Mouse (Mus musculus) lung, embryonic 14.5 days (tissue): Measurements from ENCODE around the gene Mpdz. TPM values are rescaled to one million over a fixed set of nuclear protein-coding genes. Genes with fewer than 3 reads are reported as not detected.

Source experiments
- ATAC-seq: fragments of 200-750 bp; cut with Nextera tagmentation; 2 replicates; pipeline ENCODE4 v1.8.0; 2017; ENCODE audit warnings: mild to moderate bottlenecking, moderate TSS enrichment, moderate library complexity; ENCODE audit not compliant: insufficient read depth
- DNase-seq: peaks from one replicate; pipeline ENCODE4 v3.0.0-alpha.2; 2015
- H3K27ac ChIP-seq: fragments of 300-500 bp; sonication (generic); 2 replicates; pipeline ENCODE4 v1.5.1; 2014; ENCODE audit warnings: low read depth, mild to moderate bottlenecking, moderate library complexity
- H3K27me3 ChIP-seq: fragments of 300-500 bp; sonication (generic); 2 replicates; pipeline ENCODE4 v1.6.1; 2014; ENCODE audit warnings: low read length, control low read depth; ENCODE audit not compliant: insufficient read depth
- H3K36me3 ChIP-seq: fragments of 300-500 bp; sonication (generic); 2 replicates; pipeline ENCODE4 v1.6.1; 2014; ENCODE audit warnings: control low read depth; ENCODE audit not compliant: insufficient read depth
- H3K4me1 ChIP-seq: fragments of 300-500 bp; sonication (generic); 2 replicates; pipeline ENCODE4 v1.6.1; 2014; ENCODE audit warnings: antibody characterized with exemption, control low read depth; ENCODE audit not compliant: insufficient read depth
- H3K4me2 ChIP-seq: fragments of 300-500 bp; sonication (generic); 2 replicates; pipeline ENCODE4 v1.6.1; 2014; ENCODE audit warnings: mild to moderate bottlenecking
- H3K4me3 ChIP-seq: fragments of 300-500 bp; sonication (generic); 2 replicates; pipeline ENCODE4 v1.5.1; 2014; ENCODE audit warnings: low read depth, low read length
- H3K9ac ChIP-seq: fragments of 300-500 bp; sonication (generic); 2 replicates; pipeline ENCODE4 v1.6.1; 2014
- H3K9me3 ChIP-seq: fragments of 300-500 bp; sonication (generic); 2 replicates; pipeline ENCODE4 v1.6.1; 2016; ENCODE audit warnings: low read depth, low read length, control low read depth
- CTCF ChIP-seq: IDR thresholded peaks from 2 replicates; pipeline ENCODE4 v1.5.1; 2016; ENCODE audit warnings: antibody characterized with exemption, low read depth
- WGBS: fragments of 180-500 bp; shearing (Covaris S2); extraction: QIAGEN DNeasy Blood & Tissue Kit; methylation state at CpG from one replicate; pipeline ENCODE4 v1.1.7; 2014; 5-methylcytosine and 5-hydroxymethylcytosine counted together
- polyA plus RNA-seq: library from polyadenylated mRNA; unstranded; fragments of >200 nt; fragmentation: Nextera tagmentation; extraction: Ambion mirVana; gene quantifications from 2 replicates; pipeline ENCODE4 v1.2.1, GENCODE M21; 2014

Mpdz gene
- polyA plus RNA-seq, 1 experiment from 2014 or later, result 52.1 TPM

DNA sequence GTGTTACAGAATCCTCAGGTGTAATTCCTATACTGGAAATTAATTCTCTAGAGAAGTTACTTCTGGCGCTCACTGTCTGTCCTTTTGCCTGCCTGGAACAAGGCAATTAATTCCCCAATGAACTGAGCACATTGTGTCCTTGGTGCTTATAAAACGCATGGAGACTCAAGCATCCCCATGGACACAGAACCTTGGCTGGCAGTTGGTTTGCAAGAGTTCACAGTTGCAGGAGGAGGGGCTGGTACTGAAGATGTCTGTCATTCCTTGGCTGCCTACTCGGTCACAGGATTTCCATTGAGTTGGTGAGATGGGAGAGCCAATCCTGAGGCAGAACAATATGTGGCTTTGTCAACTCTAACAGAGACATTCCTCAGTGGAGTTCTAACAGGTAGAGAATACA, 12.5 kb downstream of the Mpdz start:
- ATAC-seq (no peak), DNase-seq (no peak)
- Histone ChIP-seq H3K4me1 (no peaks in the 10 kb centered on the region), H3K4me3 (no peak overlapping the region), H3K27ac (no peak overlapping the region), H3K27me3 (no peaks in the 10 kb centered on the region), H3K36me3 (no peaks in the 10 kb centered on the region), H3K4me2 (no peak overlapping the region), H3K9ac (no peak overlapping the region), H3K9me3 (no peaks in the 10 kb centered on the region)
- TF ChIP-seq CTCF, result no peak
- 69% methylated on average over 3 of the region's 3 CpGs for WGBS

- Histone ChIP-seq H3K9me3 (no peaks in the 10 kb centered on the region), H3K27me3 (no peaks in the 10 kb centered on the region), H3K4me1 (no peaks in the 10 kb centered on the region), H3K27ac (no peak overlapping the region), H3K36me3 (no peaks in the 10 kb centered on the region), H3K4me2 (no peak overlapping the region), H3K4me3 (no peak overlapping the region), H3K9ac (no peak overlapping the region)
- peak; percentile 20 for DNase-seq
- no peak for ATAC-seq
- TF ChIP-seq CTCF, result no peak
- 48% methylated on average over 2 of the region's 2 CpGs for WGBS
These were observed 12.9 kb downstream of the Mpdz start for GRCm38 (mm10) chr4:81429670-81430069.

- no peak for ATAC-seq
- Histone ChIP-seq H3K9me3 (no peaks in the 10 kb centered on the region), H3K27ac (no peak overlapping the region), H3K4me3 (no peak overlapping the region), H3K4me1 (no peaks in the 10 kb centered on the region), H3K4me2 (no peak overlapping the region), H3K27me3 (no peaks in the 10 kb centered on the region), H3K9ac (no peak overlapping the region), H3K36me3 (peaks cover 4% of the 10 kb centered on the region; the same call in 1 of the 2 replicates)
- TF ChIP-seq CTCF, result no peak
- DNase-seq, result no peak
- 81% methylated on average over 1 of the region's 1 CpGs for WGBS
These were observed 19.1 kb downstream of the Mpdz start for GRCm38 (mm10) chr4:81423556-81423955.

DNA sequence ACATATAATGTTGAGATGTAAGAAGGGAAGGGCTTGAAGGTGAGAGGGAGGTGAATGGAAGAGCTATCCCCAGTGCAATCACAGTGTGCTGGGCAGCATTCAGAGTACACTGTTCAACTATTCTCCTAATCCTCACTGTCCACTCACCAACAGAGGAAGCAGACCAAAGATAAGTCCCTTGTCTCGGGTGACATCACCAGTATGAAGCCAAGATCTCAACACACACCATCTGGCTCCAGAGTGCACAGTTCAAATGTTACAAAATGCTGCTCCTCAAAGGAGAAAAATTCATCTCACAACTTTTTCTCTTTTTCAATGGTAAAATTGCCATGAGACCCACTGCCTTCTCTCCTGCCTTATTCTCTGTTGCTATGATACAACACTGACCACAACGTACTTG, 21.0 kb downstream of the Mpdz start:
- Histone ChIP-seq H3K4me2 (no peak overlapping the region), H3K9ac (no peak overlapping the region), H3K27me3 (no peaks in the 10 kb centered on the region), H3K36me3 (peaks cover 13% of the 10 kb centered on the region), H3K4me1 (no peaks in the 10 kb centered on the region), H3K4me3 (no peak overlapping the region), H3K27ac (no peak overlapping the region), H3K9me3 (no peaks in the 10 kb centered on the region)
- ATAC-seq (no peak), DNase-seq (no peak)
- WGBS, result 54% methylated on average over 2 of the region's 2 CpGs
- TF ChIP-seq CTCF, result no peak

- Histone ChIP-seq H3K27me3 (no peaks in the 10 kb centered on the region), H3K27ac (no peak overlapping the region), H3K4me2 (no peak overlapping the region), H3K4me3 (no peak overlapping the region), H3K36me3 (peaks cover 17% of the 10 kb centered on the region), H3K4me1 (no peaks in the 10 kb centered on the region), H3K9ac (no peak overlapping the region), H3K9me3 (no peaks in the 10 kb centered on the region)
- TF ChIP-seq CTCF, result no peak
- DNase-seq, result no peak
- no peak for ATAC-seq
- 57% methylated on average over 10 of the region's 10 CpGs for WGBS
These were observed 27.1 kb downstream of the Mpdz start for GRCm38 (mm10) chr4:81415324-81416026.

DNA sequence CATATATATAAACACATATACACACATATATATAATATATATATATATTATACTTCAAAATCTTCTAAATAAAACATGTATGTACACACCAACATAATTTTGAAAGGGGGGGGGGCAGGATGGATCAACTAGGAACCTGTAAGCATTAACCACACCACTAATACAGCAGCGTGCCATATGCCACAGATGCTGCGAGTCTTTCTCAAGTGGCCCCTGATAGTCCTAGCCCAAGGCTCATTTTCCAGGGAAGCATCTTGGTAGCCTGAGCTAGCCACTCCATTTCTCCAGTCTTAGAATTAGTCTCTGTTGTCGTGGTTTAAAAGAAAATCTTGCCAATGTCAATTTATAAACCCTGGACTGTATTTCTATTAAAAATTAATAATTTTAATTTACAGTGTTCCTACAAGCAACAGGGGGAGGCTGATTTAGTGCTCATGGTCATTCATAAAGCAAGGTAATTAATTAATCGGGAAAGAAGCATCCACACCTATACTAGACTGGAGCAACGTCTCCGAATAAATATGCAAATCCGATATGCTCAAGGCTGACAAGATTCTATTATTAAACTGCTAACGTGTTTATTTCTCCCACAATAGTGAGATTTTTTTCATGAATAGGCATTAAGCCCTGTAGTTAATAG, 27.8 kb downstream of the Mpdz start:
- Histone ChIP-seq H3K36me3 (peaks cover 17% of the 10 kb centered on the region), H3K9me3 (no peaks in the 10 kb centered on the region), H3K4me2 (no peak overlapping the region), H3K27me3 (no peaks in the 10 kb centered on the region), H3K4me3 (no peak overlapping the region), H3K27ac (no peak overlapping the region), H3K9ac (no peak overlapping the region), H3K4me1 (no peaks in the 10 kb centered on the region)
- no peak for ATAC-seq
- WGBS, result 87% methylated on average over 8 of the region's 8 CpGs
- no peak for TF ChIP-seq CTCF
- DNase-seq, result no peak

GRCm38 (mm10) chr4:81396883-81397282, 45.7 kb downstream of the Mpdz start:
- Histone ChIP-seq H3K4me3 (no peak overlapping the region), H3K27me3 (no peaks in the 10 kb centered on the region), H3K27ac (no peak overlapping the region), H3K36me3 (peaks cover 8% of the 10 kb centered on the region; the same call in 1 of the 2 replicates), H3K9me3 (no peaks in the 10 kb centered on the region), H3K9ac (no peak overlapping the region), H3K4me1 (no peaks in the 10 kb centered on the region), H3K4me2 (no peak overlapping the region)
- DNase-seq (no peak), ATAC-seq (no peak)
- 72% methylated on average over 6 of the region's 6 CpGs for WGBS
- TF ChIP-seq CTCF, result no peak
